Mouse (Mus musculus): ENCODE data around the gene Cdk8. TPM values are rescaled to one million over a fixed set of nuclear protein-coding genes. Genes with fewer than 3 reads are reported as not detected.

The Cdk8 gene
- polyA plus RNA-seq, 1 experiment: 13.7 TPM

GRCm38 (mm10) chr5:146307744-146308096 is 76.7 kb downstream of the Cdk8 start:
- TF ChIP-seq FLI1 (IDR thresholded peaks at IDR 0.05; ENCODE audit: low read length) (no peak), GATA1 (IDR thresholded peaks at IDR 0.05; ENCODE audit: borderline replicate concordance, low read length) (no peak)
- Histone ChIP-seq H3K4me1 (peaks cover 21% of the 10 kb centered on the region), H3K27me3 (replicated peaks) (peaks cover 2% of the 10 kb centered on the region), H3K9me3 (peaks cover 19% of the 10 kb centered on the region), H3K36me3 (replicated peaks; ENCODE audit: low read length) (peaks cover 58% of the 10 kb centered on the region), H3K4me3 (replicated peaks) (no peak overlapping the region)

- H3K4me3 ChIP-seq (replicated peaks): no peak overlapping the region
- H3K4me1 ChIP-seq: 0 out of 2 replicates have a peak, but pooled peaks cover 4% of the 10 kb centered on the region
- peaks cover 2% of the 10 kb centered on the region for H3K9me3 ChIP-seq
- no peak for TF ChIP-seq FLI1 (IDR thresholded peaks at IDR 0.05; ENCODE audit: low read length)
- no peak for TF ChIP-seq GATA1 (IDR thresholded peaks at IDR 0.05; ENCODE audit: borderline replicate concordance, low read length)
- no peaks in the 10 kb centered on the region for H3K36me3 ChIP-seq (replicated peaks; ENCODE audit: low read length)
- peaks cover 9% of the 10 kb centered on the region for H3K27me3 ChIP-seq (replicated peaks)
These were observed 83.5 kb downstream of the Cdk8 start for GRCm38 (mm10) chr5:146314538-146314937.

GRCm38 (mm10) chr5:146315268-146315921 is 84.4 kb downstream of the Cdk8 start:
- peaks cover 9% of the 10 kb centered on the region for H3K27me3 ChIP-seq (replicated peaks)
- peaks cover 2% of the 10 kb centered on the region for H3K9me3 ChIP-seq
- no peak for TF ChIP-seq FLI1 (IDR thresholded peaks at IDR 0.05; ENCODE audit: low read length)
- no peak for TF ChIP-seq GATA1 (IDR thresholded peaks at IDR 0.05; ENCODE audit: borderline replicate concordance, low read length)
- H3K4me3 ChIP-seq (replicated peaks): no peak overlapping the region
- H3K36me3 ChIP-seq (replicated peaks; ENCODE audit: low read length): no peaks in the 10 kb centered on the region
- H3K4me1 ChIP-seq: 0 out of 2 replicates have a peak, but pooled peaks cover 4% of the 10 kb centered on the region

- TF ChIP-seq GATA1 (IDR thresholded peaks at IDR 0.05; ENCODE audit: borderline replicate concordance, low read length) (no peak), FLI1 (IDR thresholded peaks at IDR 0.05; ENCODE audit: low read length) (no peak)
- Histone ChIP-seq H3K27me3 (replicated peaks) (peaks cover 9% of the 10 kb centered on the region), H3K36me3 (replicated peaks; ENCODE audit: low read length) (no peaks in the 10 kb centered on the region), H3K4me3 (replicated peaks) (no peak overlapping the region), H3K9me3 (peaks cover 2% of the 10 kb centered on the region), H3K4me1 (0 out of 2 replicates have a peak, but pooled peaks cover 4% of the 10 kb centered on the region)
These were observed 85.3 kb downstream of the Cdk8 start for GRCm38 (mm10) chr5:146316316-146316715.

- 0 out of 2 replicates have a peak, but pooled peaks cover 4% of the 10 kb centered on the region for H3K4me1 ChIP-seq
- H3K36me3 ChIP-seq (replicated peaks; ENCODE audit: low read length): no peaks in the 10 kb centered on the region
- TF ChIP-seq GATA1 (IDR thresholded peaks at IDR 0.05; ENCODE audit: borderline replicate concordance, low read length) (no peak), FLI1 (IDR thresholded peaks at IDR 0.05; ENCODE audit: low read length) (no peak)
- H3K9me3 ChIP-seq: peaks cover 2% of the 10 kb centered on the region
- H3K27me3 ChIP-seq (replicated peaks): peaks cover 7% of the 10 kb centered on the region
- H3K4me3 ChIP-seq (replicated peaks): no peak overlapping the region
These were observed 87.0 kb downstream of the Cdk8 start for GRCm38 (mm10) chr5:146318051-146318450.

GRCm38 (mm10) chr5:146318461-146318860 is 87.4 kb downstream of the Cdk8 start:
- no peak for TF ChIP-seq FLI1 (IDR thresholded peaks at IDR 0.05; ENCODE audit: low read length)
- TF ChIP-seq GATA1 (IDR thresholded peaks at IDR 0.05; ENCODE audit: borderline replicate concordance, low read length): no peak
- H3K36me3 ChIP-seq (replicated peaks; ENCODE audit: low read length): no peaks in the 10 kb centered on the region
- H3K4me1 ChIP-seq: 0 out of 2 replicates have a peak, but pooled peaks cover 4% of the 10 kb centered on the region
- peaks cover 7% of the 10 kb centered on the region for H3K27me3 ChIP-seq (replicated peaks)
- H3K9me3 ChIP-seq: peaks cover 2% of the 10 kb centered on the region
- no peak overlapping the region for H3K4me3 ChIP-seq (replicated peaks)

GRCm38 (mm10) chr5:146328941-146329340 is 97.9 kb downstream of the Cdk8 start:
- H3K36me3 ChIP-seq (replicated peaks; ENCODE audit: low read length): no peaks in the 10 kb centered on the region
- no peaks in the 10 kb centered on the region for H3K4me1 ChIP-seq
- no peak for TF ChIP-seq GATA1 (IDR thresholded peaks at IDR 0.05; ENCODE audit: borderline replicate concordance, low read length)
- no peaks in the 10 kb centered on the region for H3K27me3 ChIP-seq (replicated peaks)
- H3K4me3 ChIP-seq (replicated peaks): no peak overlapping the region
- no peaks in the 10 kb centered on the region; the same call in 1 of the 2 replicates for H3K9me3 ChIP-seq

GRCm38 (mm10) chr5:146329541-146329940 is 98.5 kb downstream of the Cdk8 start:
- no peak for TF ChIP-seq GATA1 (IDR thresholded peaks at IDR 0.05; ENCODE audit: borderline replicate concordance, low read length)
- no peak for TF ChIP-seq FLI1 (IDR thresholded peaks at IDR 0.05; ENCODE audit: low read length)
- no peaks in the 10 kb centered on the region for H3K4me1 ChIP-seq
- H3K9me3 ChIP-seq: no peaks in the 10 kb centered on the region
- H3K27me3 ChIP-seq (replicated peaks): no peaks in the 10 kb centered on the region
- no peak overlapping the region for H3K4me3 ChIP-seq (replicated peaks)
- H3K36me3 ChIP-seq (replicated peaks; ENCODE audit: low read length): no peaks in the 10 kb centered on the region

- H3K4me1 ChIP-seq: no peaks in the 10 kb centered on the region
- TF ChIP-seq FLI1 (IDR thresholded peaks at IDR 0.05; ENCODE audit: low read length) (no peak), GATA1 (IDR thresholded peaks at IDR 0.05; ENCODE audit: borderline replicate concordance, low read length) (no peak)
- H3K9me3 ChIP-seq: no peaks in the 10 kb centered on the region
- H3K4me3 ChIP-seq (replicated peaks): no peak overlapping the region
- H3K27me3 ChIP-seq (replicated peaks): no peaks in the 10 kb centered on the region
- H3K36me3 ChIP-seq (replicated peaks; ENCODE audit: low read length): no peaks in the 10 kb centered on the region
These were observed 99.2 kb downstream of the Cdk8 start for GRCm38 (mm10) chr5:146330031-146330764.

GRCm38 (mm10) chr5:146330765-146331115 is 99.7 kb downstream of the Cdk8 start:
- H3K27me3 ChIP-seq (replicated peaks): no peaks in the 10 kb centered on the region
- no peak overlapping the region for H3K4me3 ChIP-seq (replicated peaks)
- TF ChIP-seq FLI1 (IDR thresholded peaks at IDR 0.05; ENCODE audit: low read length): no peak
- no peak for TF ChIP-seq GATA1 (IDR thresholded peaks at IDR 0.05; ENCODE audit: borderline replicate concordance, low read length)

More at GRCm38 (mm10) chr5:146330765-146331115, 99.7 kb downstream of the Cdk8 start:
- H3K36me3 ChIP-seq (replicated peaks; ENCODE audit: low read length): no peaks in the 10 kb centered on the region
- no peaks in the 10 kb centered on the region for H3K9me3 ChIP-seq
- H3K4me1 ChIP-seq: no peaks in the 10 kb centered on the region

All from megakaryocyte, embryonic 14.5 days (primary cell).